Mouse (Mus musculus) liver, adult 2 months (tissue): ENCODE data around the gene Kcnj4.

Source experiments
- CTCF ChIP-seq: fragments of 200-500 bp; IDR thresholded peaks from 2 replicates; pipeline ENCODE4 v1.5.1; 2011; ENCODE audit warnings: low read depth, low read length, control low read depth
- POLR2A ChIP-seq: fragments of 200-500 bp; IDR thresholded peaks from 2 replicates; pipeline ENCODE4 v1.6.1; 2011; ENCODE audit warnings: low read length, control low read depth; ENCODE audit not compliant: insufficient read depth; ENCODE audit errors: extremely low read depth

- TF ChIP-seq POLR2A, result no peak
- no peak for TF ChIP-seq CTCF
These were observed 20.5 kb upstream of the Kcnj4 start for GRCm38 (mm10) chr15:79525564-79525963.
